Mouse (Mus musculus): Measurements from ENCODE around the gene Cxcl10. TPM values are rescaled to one million over a fixed set of nuclear protein-coding genes. Genes with fewer than 3 reads are reported as not detected.
"Not testable (repeated sequence)": the region's sequence is repeated elsewhere in the genome, so short reads cannot be mapped to it uniquely, and the experiment has no call there.

Gene Cxcl10
- polyA plus RNA-seq, 1 experiment = 0.18 TPM

GRCm38 (mm10) chr5:92363179-92363578, 14.5 kb upstream of the Cxcl10 start:
- no peak overlapping the region for H3ac ChIP-seq (ENCODE audit: control insufficient read depth, insufficient read length, low read depth)
- H3K4me3 ChIP-seq (ENCODE audit: insufficient read depth, poor library complexity, severe bottlenecking) = no peak overlapping the region
- no peaks in the 10 kb centered on the region for H3K79me3 ChIP-seq (ENCODE audit: low read depth)
- no peaks in the 10 kb centered on the region for H3K27me3 ChIP-seq (ENCODE audit: control insufficient read depth, insufficient read depth, insufficient read length)
- H3K36me3 ChIP-seq (ENCODE audit: control insufficient read depth, insufficient read depth) = no peaks in the 10 kb centered on the region
- H3K79me2 ChIP-seq (ENCODE audit: control insufficient read depth, insufficient read depth) = no peaks in the 10 kb centered on the region
- TF ChIP-seq FOSL1 (IDR thresholded peaks at IDR 0.05; ENCODE audit: insufficient read depth, low read length, poor library complexity, severe bottlenecking) (no peak), MYOD1 (IDR thresholded peaks at IDR 0.05; ENCODE audit: control insufficient read depth, insufficient read length, low read depth) (no peak), CTCF (IDR thresholded peaks at IDR 0.05; ENCODE audit: control insufficient read depth, insufficient read depth, insufficient read length) (no peak), CEBPB (IDR thresholded peaks at IDR 0.05; ENCODE audit: low read depth) (no peak), MAX (IDR thresholded peaks at IDR 0.05) (no peak), MYOG (IDR thresholded peaks at IDR 0.05; ENCODE audit: control insufficient read depth, extremely low read depth, insufficient read length) (no peak), USF1 (IDR thresholded peaks at IDR 0.05; ENCODE audit: low read depth) (no peak)

GRCm38 (mm10) chr5:92358767-92359455, 10.2 kb upstream of the Cxcl10 start:
- no peaks in the 10 kb centered on the region for H3K36me3 ChIP-seq (ENCODE audit: control insufficient read depth, insufficient read depth)
- TF ChIP-seq MAX (IDR thresholded peaks at IDR 0.05) (no peak), FOSL1 (IDR thresholded peaks at IDR 0.05; ENCODE audit: insufficient read depth, low read length, poor library complexity, severe bottlenecking) (no peak), CEBPB (IDR thresholded peaks at IDR 0.05; ENCODE audit: low read depth) (no peak), MYOD1 (IDR thresholded peaks at IDR 0.05; ENCODE audit: control insufficient read depth, insufficient read length, low read depth) (no peak), CTCF (IDR thresholded peaks at IDR 0.05; ENCODE audit: control insufficient read depth, insufficient read depth, insufficient read length) (no peak), MYOG (IDR thresholded peaks at IDR 0.05; ENCODE audit: control insufficient read depth, extremely low read depth, insufficient read length) (no peak)

GRCm38 (mm10) chr5:92358033-92358432, 9.3 kb upstream of the Cxcl10 start:
- H3K36me3 ChIP-seq (ENCODE audit: control insufficient read depth, insufficient read depth) = no peaks in the 10 kb centered on the region
- no peak overlapping the region for H3ac ChIP-seq (ENCODE audit: control insufficient read depth, insufficient read length, low read depth)
- TF ChIP-seq FOSL1 (IDR thresholded peaks at IDR 0.05; ENCODE audit: insufficient read depth, low read length, poor library complexity, severe bottlenecking) (no peak), USF1 (IDR thresholded peaks at IDR 0.05; ENCODE audit: low read depth) (no peak), MYOD1 (IDR thresholded peaks at IDR 0.05; ENCODE audit: control insufficient read depth, insufficient read length, low read depth) (no peak), MYOG (IDR thresholded peaks at IDR 0.05; ENCODE audit: control insufficient read depth, extremely low read depth, insufficient read length) (no peak), CEBPB (IDR thresholded peaks at IDR 0.05; ENCODE audit: low read depth) (no peak), MAX (IDR thresholded peaks at IDR 0.05) (no peak), CTCF (IDR thresholded peaks at IDR 0.05; ENCODE audit: control insufficient read depth, insufficient read depth, insufficient read length) (no peak)
- H3K79me2 ChIP-seq (ENCODE audit: control insufficient read depth, insufficient read depth) = no peaks in the 10 kb centered on the region
- H3K27me3 ChIP-seq (ENCODE audit: control insufficient read depth, insufficient read depth, insufficient read length) = no peaks in the 10 kb centered on the region
- H3K4me3 ChIP-seq (ENCODE audit: insufficient read depth, poor library complexity, severe bottlenecking) = no peak overlapping the region
- no peaks in the 10 kb centered on the region for H3K79me3 ChIP-seq (ENCODE audit: low read depth)

More at GRCm38 (mm10) chr5:92358767-92359455, 10.2 kb upstream of the Cxcl10 start:
- Histone ChIP-seq H3K79me2 (ENCODE audit: control insufficient read depth, insufficient read depth) (no peaks in the 10 kb centered on the region), H3K27me3 (ENCODE audit: control insufficient read depth, insufficient read depth, insufficient read length) (no peaks in the 10 kb centered on the region), H3K4me3 (ENCODE audit: insufficient read depth, poor library complexity, severe bottlenecking) (no peak overlapping the region), H3ac (ENCODE audit: control insufficient read depth, insufficient read length, low read depth) (no peak overlapping the region), H3K79me3 (ENCODE audit: low read depth) (no peaks in the 10 kb centered on the region)

- Histone ChIP-seq H3ac (ENCODE audit: control insufficient read depth, insufficient read length, low read depth) (no peak overlapping the region), H3K36me3 (ENCODE audit: control insufficient read depth, insufficient read depth) (no peaks in the 10 kb centered on the region), H3K4me3 (ENCODE audit: insufficient read depth, poor library complexity, severe bottlenecking) (no peak overlapping the region), H3K79me2 (ENCODE audit: control insufficient read depth, insufficient read depth) (no peaks in the 10 kb centered on the region), H3K27me3 (ENCODE audit: control insufficient read depth, insufficient read depth, insufficient read length) (no peaks in the 10 kb centered on the region), H3K79me3 (ENCODE audit: low read depth) (no peaks in the 10 kb centered on the region)
- no peak for TF ChIP-seq USF1 (IDR thresholded peaks at IDR 0.05; ENCODE audit: low read depth)
- no peak for TF ChIP-seq MAX (IDR thresholded peaks at IDR 0.05)
- TF ChIP-seq FOSL1 (IDR thresholded peaks at IDR 0.05; ENCODE audit: insufficient read depth, low read length, poor library complexity, severe bottlenecking) = no peak
- no peak for TF ChIP-seq CEBPB (IDR thresholded peaks at IDR 0.05; ENCODE audit: low read depth)
- no peak for TF ChIP-seq CTCF (IDR thresholded peaks at IDR 0.05; ENCODE audit: control insufficient read depth, insufficient read depth, insufficient read length)
- TF ChIP-seq MYOD1 (IDR thresholded peaks at IDR 0.05; ENCODE audit: control insufficient read depth, insufficient read length, low read depth) = no peak
- no peak for TF ChIP-seq MYOG (IDR thresholded peaks at IDR 0.05; ENCODE audit: control insufficient read depth, extremely low read depth, insufficient read length)
Observed at GRCm38 (mm10) chr5:92353517-92353916, 4.8 kb upstream of the Cxcl10 start.

GRCm38 (mm10) chr5:92352716-92353115, 4.0 kb upstream of the Cxcl10 start:
- H3K27me3 ChIP-seq (ENCODE audit: control insufficient read depth, insufficient read depth, insufficient read length); H3ac ChIP-seq (ENCODE audit: control insufficient read depth, insufficient read length, low read depth); H3K79me2 ChIP-seq (ENCODE audit: control insufficient read depth, insufficient read depth); H3K4me3 ChIP-seq (ENCODE audit: insufficient read depth, poor library complexity, severe bottlenecking); H3K79me3 ChIP-seq (ENCODE audit: low read depth); H3K36me3 ChIP-seq (ENCODE audit: control insufficient read depth, insufficient read depth): not testable (repeated sequence)

GRCm38 (mm10) chr5:92349731-92350130, 1.0 kb upstream of the Cxcl10 start:
- TF ChIP-seq MAX (IDR thresholded peaks at IDR 0.05) = no peak
- no peak for TF ChIP-seq CEBPB (IDR thresholded peaks at IDR 0.05; ENCODE audit: low read depth)
- TF ChIP-seq MYOD1 (IDR thresholded peaks at IDR 0.05; ENCODE audit: control insufficient read depth, insufficient read length, low read depth) = no peak
- TF ChIP-seq USF1 (IDR thresholded peaks at IDR 0.05; ENCODE audit: low read depth) = no peak
- no peak for TF ChIP-seq FOSL1 (IDR thresholded peaks at IDR 0.05; ENCODE audit: insufficient read depth, low read length, poor library complexity, severe bottlenecking)
- no peak for TF ChIP-seq MYOG (IDR thresholded peaks at IDR 0.05; ENCODE audit: control insufficient read depth, extremely low read depth, insufficient read length)
- no peak for TF ChIP-seq CTCF (IDR thresholded peaks at IDR 0.05; ENCODE audit: control insufficient read depth, insufficient read depth, insufficient read length)
- peaks cover 5% of the 10 kb centered on the region for H3K27me3 ChIP-seq (ENCODE audit: control insufficient read depth, insufficient read depth, insufficient read length)
- no peak overlapping the region for H3ac ChIP-seq (ENCODE audit: control insufficient read depth, insufficient read length, low read depth)

More at GRCm38 (mm10) chr5:92349731-92350130, 1.0 kb upstream of the Cxcl10 start:
- H3K4me3 ChIP-seq (ENCODE audit: insufficient read depth, poor library complexity, severe bottlenecking) = no peak overlapping the region
- H3K79me3 ChIP-seq (ENCODE audit: low read depth) = no peaks in the 10 kb centered on the region
- H3K79me2 ChIP-seq (ENCODE audit: control insufficient read depth, insufficient read depth) = no peaks in the 10 kb centered on the region
- no peaks in the 10 kb centered on the region for H3K36me3 ChIP-seq (ENCODE audit: control insufficient read depth, insufficient read depth)

All from C2C12 (cell line).